Mouse (Mus musculus): ENCODE data around the gene Cdh24.

Gene Cdh24

GRCm38 (mm10) chr14:54641305-54641969 lies at the start of gene Cdh24:
Gene Cdh24 (minus strand): TSS chr14:54641364.
- peak; percentile 84 for DNase-seq (ENCODE audit: low read depth)

- peak; percentile 61 for DNase-seq (ENCODE audit: low read depth)
Measured at GRCm38 (mm10) chr14:54687251-54687650, 46.1 kb upstream of the Cdh24 start.

GRCm38 (mm10) chr14:54686522-54687143 lies 45.5 kb upstream of the Cdh24 start, which contains the start of gene Acin1:
Gene Acin1 (minus strand): TSS chr14:54686931.
- DNase-seq (ENCODE audit: low read depth): peak; percentile 100

- DNase-seq (ENCODE audit: low read depth): peak; percentile 96
Measured at GRCm38 (mm10) chr14:54686063-54686521, 44.9 kb upstream of the Cdh24 start, which contains the start of gene 1700123O20Rik. Gene 1700123O20Rik (plus strand): TSS chr14:54686216.

- peak; percentile 72 for DNase-seq (ENCODE audit: low read depth)
Measured at GRCm38 (mm10) chr14:54685471-54685870, 44.3 kb upstream of the Cdh24 start.

- no peak for DNase-seq (ENCODE audit: low read depth)
Measured at GRCm38 (mm10) chr14:54682396-54682795, 41.2 kb upstream of the Cdh24 start.

- DNase-seq (ENCODE audit: low read depth): no peak
Measured at GRCm38 (mm10) chr14:54678657-54679304, 37.6 kb upstream of the Cdh24 start.

GRCm38 (mm10) chr14:54676290-54676689 lies 35.1 kb upstream of the Cdh24 start:
- no peak for DNase-seq (ENCODE audit: low read depth)

- DNase-seq (ENCODE audit: low read depth): no peak
Measured at GRCm38 (mm10) chr14:54674317-54674716, 33.2 kb upstream of the Cdh24 start.

GRCm38 (mm10) chr14:54669381-54669780 lies 28.2 kb upstream of the Cdh24 start:
- DNase-seq (ENCODE audit: low read depth): peak; percentile 58

GRCm38 (mm10) chr14:54664477-54665222 lies 23.5 kb upstream of the Cdh24 start:
- DNase-seq (ENCODE audit: low read depth): no peak

- DNase-seq (ENCODE audit: low read depth): peak; percentile 66
Measured at GRCm38 (mm10) chr14:54660009-54660408, 18.8 kb upstream of the Cdh24 start.

GRCm38 (mm10) chr14:54653496-54653895 lies 12.3 kb upstream of the Cdh24 start:
- DNase-seq (ENCODE audit: low read depth): peak; percentile 92

GRCm38 (mm10) chr14:54652787-54653186 lies 11.6 kb upstream of the Cdh24 start:
- DNase-seq (ENCODE audit: low read depth): peak; percentile 36

- DNase-seq (ENCODE audit: low read depth): no peak
Measured at GRCm38 (mm10) chr14:54651556-54651955, 10.4 kb upstream of the Cdh24 start.

- peak; percentile 96 for DNase-seq (ENCODE audit: low read depth)
Measured at GRCm38 (mm10) chr14:54650621-54651454, 9.7 kb upstream of the Cdh24 start.

- DNase-seq (ENCODE audit: low read depth): no peak
Measured at GRCm38 (mm10) chr14:54647900-54648299, 6.7 kb upstream of the Cdh24 start.

- DNase-seq (ENCODE audit: low read depth): peak; percentile 32
Measured at GRCm38 (mm10) chr14:54646898-54647636, 5.9 kb upstream of the Cdh24 start.

GRCm38 (mm10) chr14:54646455-54646854 lies 5.3 kb upstream of the Cdh24 start:
- DNase-seq (ENCODE audit: low read depth): no peak

GRCm38 (mm10) chr14:54644294-54644693 lies 3.1 kb upstream of the Cdh24 start:
- DNase-seq (ENCODE audit: low read depth): no peak

- peak; percentile 62 for DNase-seq (ENCODE audit: low read depth)
Measured at GRCm38 (mm10) chr14:54643011-54643410, 1.8 kb upstream of the Cdh24 start.
